Mouse (Mus musculus) spleen, adult 2 months (tissue): Measurements from ENCODE around the gene Tomm34.

Experiments used
- CTCF ChIP-seq: fragments of 200-500 bp; IDR thresholded peaks from 2 replicates; pipeline ENCODE4 v1.5.1; 2011; ENCODE audit warnings: mild to moderate bottlenecking, inconsistent platforms; ENCODE audit not compliant: insufficient read depth, insufficient read length, insufficient replicate concordance; ENCODE audit errors: extremely low read depth
- POLR2A ChIP-seq: fragments of 200-500 bp; IDR thresholded peaks from 2 replicates; pipeline ENCODE4 v1.6.1; 2011; ENCODE audit warnings: low read depth, low read length, inconsistent platforms

- TF ChIP-seq POLR2A (no peak), CTCF (no peak)
These were observed 6.9 kb upstream of the Tomm34 start for GRCm38 (mm10) chr2:164077875-164078274.
